ENCODE assay signal across 18 mouse cellular contexts in the genomic region with DNA sequence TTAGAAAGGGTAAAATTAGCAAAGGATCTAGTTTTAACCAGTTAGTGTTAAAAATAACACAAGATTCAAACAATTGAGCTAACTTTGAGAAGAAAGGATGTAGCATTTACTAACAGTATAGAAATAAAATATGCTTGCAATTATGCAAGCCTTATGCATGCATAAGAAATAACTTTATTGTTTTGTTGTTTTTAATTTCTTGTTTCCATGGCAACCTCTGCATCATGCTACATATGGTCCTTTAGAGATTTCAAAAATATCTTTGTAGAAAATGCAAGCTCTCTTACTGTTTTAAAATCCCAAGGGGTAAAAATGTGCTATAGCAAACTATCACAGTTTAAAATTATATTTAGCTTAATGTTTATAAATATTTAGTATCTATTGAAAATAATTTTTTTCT.
DNase-seq lines count a peak whose midpoint lies in the region; ATAC-seq and TF ChIP-seq lines count a peak whose summit lies in the region.
"Had no signal": no experiment of that assay in that cellular context is flagged by ENCODE, and none has a peak within 500 bp of the region (broad histone marks: within the 10 kb centered on the region; RNA-seq: fewer than 3 reads in every experiment).

No protein-coding gene starts in this region.

- no peak for ATAC-seq in forebrain, embryonic 14.5 days
- ATAC-seq in forebrain, embryonic 11.5 days (replicated peaks; ENCODE audit: low FRiP score) = no peak
- ATAC-seq in midbrain, embryonic 14.5 days (ENCODE audit: low FRiP score, low TSS enrichment) = no peak
- ATAC-seq in midbrain, embryonic 11.5 days (ENCODE audit: low FRiP score) = no peak
- no peak for ATAC-seq in granulocyte monocyte progenitor cell, adult 5-6 weeks (replicated peaks; ENCODE audit: poor library complexity, severe bottlenecking)
- ATAC-seq: hindbrain, embryonic 16.5 days; inflammation-experienced regulatory T-cells, adult 6 months; intestine, postnatal 0 days had no signal

- H3K4me2 ChIP-seq in forebrain, embryonic 14.5 days (ENCODE audit: low read length) = no peak overlapping the region
- H3K4me2 ChIP-seq in forebrain, embryonic 11.5 days (ENCODE audit: low read depth, low read length, severe bottlenecking) = no peak overlapping the region
- H3K4me2 ChIP-seq in midbrain, embryonic 14.5 days (ENCODE audit: low read length) = no peak overlapping the region
- H3K4me2 ChIP-seq in midbrain, embryonic 11.5 days = no peak overlapping the region
- H3K4me2 ChIP-seq: embryonic facial prominence, embryonic 12.5 days; heart, embryonic 12.5 days had no signal

- TF ChIP-seq CTCF in brain, embryonic 14.5 days (IDR thresholded peaks at IDR 0.05; ENCODE audit: borderline replicate concordance, extremely low read depth, insufficient read depth, insufficient read length) = no peak

- no peak overlapping the region for H3K9ac ChIP-seq in forebrain, embryonic 14.5 days (ENCODE audit: low read length)
- no peak overlapping the region for H3K9ac ChIP-seq in forebrain, embryonic 11.5 days (ENCODE audit: low read length)
- no peak overlapping the region for H3K9ac ChIP-seq in midbrain, embryonic 14.5 days (replicated peaks; ENCODE audit: low read length)
- H3K9ac ChIP-seq in midbrain, embryonic 11.5 days (ENCODE audit: low read length) = no peak overlapping the region
- H3K9ac ChIP-seq: embryonic facial prominence, embryonic 12.5 days; heart, embryonic 12.5 days had no signal

- no peaks in the 10 kb centered on the region for H3K27me3 ChIP-seq in forebrain, embryonic 14.5 days (replicated peaks; ENCODE audit: control insufficient read depth, insufficient read depth, low read length)
- no peaks in the 10 kb centered on the region for H3K27me3 ChIP-seq in forebrain, embryonic 11.5 days (ENCODE audit: control insufficient read depth, insufficient read depth, low read length)
- no peaks in the 10 kb centered on the region for H3K27me3 ChIP-seq in midbrain, embryonic 14.5 days (ENCODE audit: control insufficient read depth, insufficient read depth, low read length)
- no peaks in the 10 kb centered on the region for H3K27me3 ChIP-seq in midbrain, embryonic 11.5 days (ENCODE audit: control insufficient read depth, insufficient read depth, low read length)
- H3K27me3 ChIP-seq: embryonic facial prominence, embryonic 12.5 days; heart, embryonic 12.5 days had no signal

- H3K4me3 ChIP-seq in forebrain, embryonic 14.5 days (ENCODE audit: low read depth, low read length) = no peak overlapping the region
- H3K4me3 ChIP-seq in forebrain, embryonic 11.5 days (ENCODE audit: low read depth, low read length) = no peak overlapping the region
- H3K4me3 ChIP-seq in midbrain, embryonic 14.5 days (replicated peaks; ENCODE audit: low read depth, low read length) = no peak overlapping the region
- H3K4me3 ChIP-seq in midbrain, embryonic 11.5 days (ENCODE audit: low read depth, low read length) = no peak overlapping the region
- H3K4me3 ChIP-seq: embryonic facial prominence, embryonic 12.5 days; heart, embryonic 12.5 days; hindbrain, embryonic 10.5 days had no signal

- no peak overlapping the region for H3K27ac ChIP-seq in forebrain, embryonic 14.5 days (ENCODE audit: low read depth, low read length)
- H3K27ac ChIP-seq in forebrain, embryonic 11.5 days (ENCODE audit: low read depth, low read length) = no peak overlapping the region
- H3K27ac ChIP-seq in midbrain, embryonic 14.5 days (replicated peaks; ENCODE audit: low read depth, low read length) = no peak overlapping the region
- no peak overlapping the region for H3K27ac ChIP-seq in midbrain, embryonic 11.5 days (ENCODE audit: low read depth, low read length)
- H3K27ac ChIP-seq: embryonic facial prominence, embryonic 12.5 days; hindbrain, embryonic 10.5 days had no signal

- H3K4me1 ChIP-seq in forebrain, embryonic 14.5 days (ENCODE audit: control insufficient read depth, insufficient read depth, low read length) = no peaks in the 10 kb centered on the region
- no peaks in the 10 kb centered on the region for H3K4me1 ChIP-seq in forebrain, embryonic 11.5 days (replicated peaks; ENCODE audit: control insufficient read depth, insufficient read depth, low read length)
- H3K4me1 ChIP-seq in midbrain, embryonic 14.5 days (ENCODE audit: control insufficient read depth, insufficient read depth, low read length) = no peaks in the 10 kb centered on the region
- H3K4me1 ChIP-seq in midbrain, embryonic 11.5 days (ENCODE audit: control insufficient read depth, insufficient read depth, low read length) = no peaks in the 10 kb centered on the region
- H3K4me1 ChIP-seq: embryonic facial prominence, embryonic 12.5 days; heart, embryonic 12.5 days; hindbrain, embryonic 10.5 days had no signal

- no peak for TF ChIP-seq POLR2A in brain, embryonic 14.5 days (IDR thresholded peaks at IDR 0.05; ENCODE audit: borderline replicate concordance, extremely low read depth, insufficient read depth, insufficient read length, poor library complexity, severe bottlenecking)

- no peaks in the 10 kb centered on the region for H3K36me3 ChIP-seq in forebrain, embryonic 14.5 days (ENCODE audit: control insufficient read depth, insufficient read depth, low read length)
- H3K36me3 ChIP-seq in forebrain, embryonic 11.5 days (ENCODE audit: control insufficient read depth, insufficient read depth, low read length) = no peaks in the 10 kb centered on the region
- H3K36me3 ChIP-seq in midbrain, embryonic 14.5 days (ENCODE audit: control insufficient read depth, insufficient read depth, low read length) = no peaks in the 10 kb centered on the region
- H3K36me3 ChIP-seq in midbrain, embryonic 11.5 days (ENCODE audit: control insufficient read depth, insufficient read depth, low read length) = no peaks in the 10 kb centered on the region
- H3K36me3 ChIP-seq: embryonic facial prominence, embryonic 12.5 days; heart, embryonic 12.5 days; hindbrain, embryonic 10.5 days had no signal

- peak; percentile 50 for DNase-seq in forebrain, embryonic 14.5 days (ENCODE audit: low spot score)
- no peak for DNase-seq in forebrain, embryonic 11.5 days (ENCODE audit: low spot score)
- DNase-seq in midbrain, embryonic 14.5 days = peak; percentile 9
- no peak for DNase-seq in midbrain, embryonic 11.5 days (ENCODE audit: low spot score, missing footprints)
- DNase-seq in brain, embryonic 14.5 days (ENCODE audit: low read depth) = peak; percentile 41
- DNase-seq in telencephalon, adult 2 months (ENCODE audit: low read depth, low spot score) = peak; percentile 41
- DNase-seq: adrenal gland, postnatal 14 days; cerebellum, adult 11-12 months; cerebellum, adult 9-10 months; cerebellum, postnatal 25 days; gastrocnemius, postnatal 14 days had no signal

- no peaks in the 10 kb centered on the region for H3K9me3 ChIP-seq in forebrain, embryonic 14.5 days (replicated peaks; ENCODE audit: control insufficient read depth, low read length)
- no peaks in the 10 kb centered on the region for H3K9me3 ChIP-seq in forebrain, embryonic 11.5 days (ENCODE audit: control insufficient read depth, low read length)
- H3K9me3 ChIP-seq in midbrain, embryonic 14.5 days (ENCODE audit: control insufficient read depth, low read length) = no peaks in the 10 kb centered on the region
- no peaks in the 10 kb centered on the region for H3K9me3 ChIP-seq in midbrain, embryonic 11.5 days (ENCODE audit: control insufficient read depth, low read length)
- H3K9me3 ChIP-seq: embryonic facial prominence, embryonic 12.5 days; heart, embryonic 12.5 days; hindbrain, embryonic 10.5 days had no signal

Comparison
In these comparisons a context has a peak if more than half of its experiments do, and no peak if none do; other contexts are left out.
1. DNase-seq: peak in forebrain, embryonic 14.5 days (single experiment), midbrain, embryonic 14.5 days (single experiment), brain, embryonic 14.5 days (single experiment) and telencephalon, adult 2 months (single experiment); none in forebrain, embryonic 11.5 days (single experiment) and midbrain, embryonic 11.5 days (single experiment).